Mouse (Mus musculus) heart, embryonic 10.5 days (tissue): ENCODE data around the gene Tspyl3. TPM values are rescaled to one million over a fixed set of nuclear protein-coding genes. Genes with fewer than 3 reads are reported as not detected.
"Not testable (repeated sequence)": the region's sequence is repeated elsewhere in the genome, so short reads cannot be mapped to it uniquely, and the experiment has no call there.

Experiments used
- DNase-seq: peaks from one replicate; pipeline ENCODE4 v3.0.0-alpha.2; 2017; ENCODE audit warnings: low spot score
- H3K27ac ChIP-seq: fragments of 300-500 bp; sonication (generic); 2 replicates; pipeline ENCODE4 v1.5.1; 2016; ENCODE audit warnings: mild to moderate bottlenecking
- H3K27me3 ChIP-seq: fragments of 300-500 bp; sonication (generic); 2 replicates; pipeline ENCODE4 v1.6.1; 2016; ENCODE audit warnings: mild to moderate bottlenecking; ENCODE audit not compliant: poor library complexity, insufficient read depth, severe bottlenecking
- H3K36me3 ChIP-seq: fragments of 300-500 bp; sonication (generic); 2 replicates; pipeline ENCODE4 v1.6.1; 2016; ENCODE audit warnings: mild to moderate bottlenecking, moderate library complexity
- H3K4me1 ChIP-seq: fragments of 300-500 bp; sonication (generic); 2 replicates; pipeline ENCODE4 v1.6.1; 2016; ENCODE audit warnings: mild to moderate bottlenecking
- H3K4me3 ChIP-seq: fragments of 300-500 bp; sonication (generic); 2 replicates; pipeline ENCODE4 v1.5.1; 2016; ENCODE audit warnings: mild to moderate bottlenecking, moderate library complexity
- H3K9me3 ChIP-seq: fragments of 300-500 bp; sonication (generic); 2 replicates; pipeline ENCODE4 v1.6.1; 2016; ENCODE audit warnings: mild to moderate bottlenecking, moderate library complexity
- WGBS: fragments of 180-500 bp; shearing (Covaris S2); methylation state at CpG from one replicate; pipeline ENCODE4 v1.1.7; 2016; 5-methylcytosine and 5-hydroxymethylcytosine counted together
- polyA plus RNA-seq: library from polyadenylated mRNA; unstranded; fragments of >200 nt; fragmentation: Nextera tagmentation; extraction: Ambion mirVana; gene quantifications from 2 replicates; pipeline ENCODE4 v1.2.1, GENCODE M21; 2016

Tspyl3 gene
- polyA plus RNA-seq, result 7.7 and 8.8 TPM in 2 replicates

DNA sequence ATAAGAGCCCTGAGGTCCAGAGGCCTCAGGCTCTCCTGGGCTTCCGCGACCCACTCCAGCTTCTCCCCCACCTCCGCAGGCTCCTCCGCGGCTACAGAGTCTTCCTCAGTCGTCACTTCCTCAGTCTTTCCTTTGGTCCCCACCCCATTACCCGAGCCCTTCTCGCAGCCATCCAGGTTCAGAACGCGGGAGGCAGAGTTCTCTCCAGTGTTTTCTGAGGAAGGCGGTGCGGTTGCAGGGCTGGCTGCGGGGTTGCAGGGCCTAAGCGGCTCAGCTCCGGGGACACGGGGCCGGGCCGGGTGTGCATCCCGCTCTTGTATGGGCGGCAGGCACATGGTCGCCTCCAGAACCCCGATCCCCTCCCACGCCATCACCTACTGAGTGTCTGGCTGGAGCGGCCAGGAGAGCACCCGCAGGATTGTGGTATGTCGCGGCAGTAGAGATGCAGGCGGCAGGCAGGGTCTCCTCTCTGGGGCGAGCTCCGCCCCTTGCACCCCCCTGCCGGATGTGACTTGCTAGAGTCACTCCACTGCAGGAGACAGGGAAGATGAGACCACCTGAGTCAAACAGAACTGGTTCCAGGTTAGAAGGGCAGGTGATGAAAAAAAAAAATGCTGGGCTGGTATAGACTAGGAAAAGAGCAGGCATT, at the start of gene Tspyl3:
Tspyl3 (minus strand) TSS at position 496 of the 649 bp plus-strand sequence.
- DNase-seq, result no peak
- WGBS, result 1% methylated on average over 31 of the region's 31 CpGs
- no peaks in the 10 kb centered on the region for H3K27me3 ChIP-seq

DNA sequence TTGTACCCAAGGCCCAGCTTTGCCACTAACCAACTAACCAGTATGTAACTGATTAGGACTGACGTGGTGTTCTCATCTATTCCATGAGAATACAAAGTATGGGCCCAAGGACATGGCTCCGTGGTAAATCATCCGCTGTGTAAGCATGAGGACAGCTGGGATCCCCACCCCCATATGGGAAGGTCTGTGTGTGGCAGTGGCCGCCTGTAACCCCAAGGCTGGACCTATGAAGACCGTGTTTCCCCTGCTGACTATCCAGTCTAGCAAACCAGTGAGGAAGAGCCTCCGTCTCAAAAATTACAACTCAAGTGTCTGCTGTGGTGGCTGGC, 49.6 kb upstream of the Tspyl3 start:
- Histone ChIP-seq H3K27ac (peak overlapping the region; percentile 1; the same call in 1 of the 2 replicates), H3K4me1 (peaks cover 10% of the 10 kb centered on the region), H3K27me3 (no peaks in the 10 kb centered on the region), H3K9me3 (no peaks in the 10 kb centered on the region), H3K36me3 (no peaks in the 10 kb centered on the region), H3K4me3 (no peak overlapping the region)
- 77% methylated on average over 6 of the region's 6 CpGs for WGBS
- DNase-seq, result no peak

More for the DNA sequence above, at the start of gene Tspyl3:
- H3K36me3 ChIP-seq, result peaks cover 26% of the 10 kb centered on the region
- H3K4me3 ChIP-seq, result peak within 1 kb of the TSS; percentile 69
- H3K4me1 ChIP-seq, result peaks cover 26% of the 10 kb centered on the region
- no peaks in the 10 kb centered on the region for H3K9me3 ChIP-seq
- H3K27ac ChIP-seq, result peak within 1 kb of the TSS; percentile 88

DNA sequence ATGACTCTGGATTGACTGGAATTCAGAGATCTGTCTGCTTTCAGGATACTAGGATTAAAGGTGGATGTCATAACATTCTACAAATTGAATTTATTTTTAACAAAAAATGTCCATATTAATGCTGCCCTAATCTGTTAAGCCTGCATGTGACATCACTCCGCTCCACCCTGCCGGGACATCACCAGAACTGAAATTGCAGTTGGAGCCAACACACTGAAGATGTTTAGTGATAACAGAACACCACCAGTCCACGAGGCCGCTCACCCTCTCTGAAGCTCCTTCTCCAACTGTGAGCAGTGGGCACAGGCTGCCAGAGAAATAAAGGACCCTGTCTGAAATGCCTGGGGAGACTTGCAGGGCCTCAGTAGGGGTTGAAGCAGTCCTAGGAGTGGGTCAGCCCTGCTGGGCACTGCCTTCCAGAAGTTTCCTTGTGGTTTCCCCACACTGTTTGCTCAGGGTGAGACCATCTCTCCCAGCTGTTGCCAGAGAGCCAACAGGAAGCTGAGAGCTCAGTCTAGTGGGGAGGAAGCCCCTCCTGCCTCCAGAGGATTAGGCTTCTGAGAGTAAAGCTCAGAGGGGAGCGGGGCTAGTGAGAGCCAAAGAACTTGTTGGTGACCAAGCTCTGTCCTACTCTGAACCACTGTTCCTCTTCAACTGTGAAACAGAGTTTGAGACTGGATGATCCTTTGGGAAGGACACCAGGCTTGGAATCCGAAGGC, 49.1 kb upstream of the Tspyl3 start:
- WGBS, result 66% methylated on average over 6 of the region's 6 CpGs
- H3K27me3 ChIP-seq, DNase-seq, H3K36me3 ChIP-seq, H3K4me3 ChIP-seq, H3K9me3 ChIP-seq: not testable (repeated sequence)
- Histone ChIP-seq H3K27ac (peak overlapping the region; percentile 1; the same call in 1 of the 2 replicates), H3K4me1 (peaks cover 13% of the 10 kb centered on the region)

DNA sequence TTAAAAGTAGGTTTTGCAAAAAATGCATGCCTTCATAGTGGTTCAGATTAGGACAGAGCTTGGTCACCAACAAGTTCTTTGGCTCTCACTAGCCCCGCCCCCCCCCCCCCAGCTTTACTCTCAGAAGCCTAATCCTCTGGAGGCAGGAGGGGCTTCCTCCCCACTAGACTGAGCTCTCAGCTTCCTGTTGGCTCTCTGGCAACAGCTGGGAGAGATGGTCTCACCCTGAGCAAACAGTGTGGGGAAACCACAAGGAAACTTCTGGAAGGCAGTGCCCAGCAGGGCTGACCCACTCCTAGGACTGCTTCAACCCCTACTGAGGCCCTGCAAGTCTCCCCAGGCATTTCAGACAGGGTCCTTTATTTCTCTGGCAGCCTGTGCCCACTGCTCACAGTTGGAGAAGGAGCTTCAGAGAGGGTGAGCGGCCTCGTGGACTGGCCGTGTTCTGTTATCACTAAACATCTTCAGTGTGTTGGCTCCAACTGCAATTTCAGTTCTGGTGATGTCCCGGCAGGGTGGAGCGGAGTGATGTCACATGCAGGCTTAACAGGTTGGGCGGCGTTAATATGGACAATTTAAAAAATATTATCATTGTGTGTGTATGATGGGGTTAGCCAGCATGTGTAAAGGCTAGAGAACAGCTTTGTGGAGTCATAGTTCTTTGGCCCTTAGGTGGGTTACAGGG, 45.1 kb upstream of the Tspyl3 start:
- 62% methylated on average over 8 of the region's 8 CpGs for whole genome bisulfite sequencing
- H3K27ac ChIP-seq, result not testable (repeated sequence)

DNA sequence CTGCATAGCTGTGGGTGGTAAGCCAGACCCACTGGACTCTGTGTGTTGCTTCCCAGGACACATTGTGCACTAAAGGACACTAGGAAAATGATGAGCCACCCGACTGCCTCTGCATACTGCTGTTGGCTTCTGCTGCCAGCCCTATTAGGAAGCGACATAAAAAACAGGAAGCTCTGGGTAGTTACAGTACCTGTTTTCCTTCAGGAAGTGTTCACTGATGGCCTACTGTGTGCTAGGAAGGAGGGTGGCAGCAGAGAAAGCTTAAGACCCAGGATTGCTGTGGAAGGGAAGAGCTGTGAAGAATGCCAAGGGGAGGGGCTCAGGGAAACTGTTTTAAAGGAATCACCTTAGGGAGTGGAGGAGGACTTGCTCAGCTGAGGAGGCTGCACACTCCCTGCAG, 42.1 kb upstream of the Tspyl3 start:
- Histone ChIP-seq H3K9me3 (no peaks in the 10 kb centered on the region), H3K4me3 (no peak overlapping the region), H3K4me1 (peaks cover 6% of the 10 kb centered on the region), H3K27me3 (no peaks in the 10 kb centered on the region), H3K27ac (no peak overlapping the region), H3K36me3 (peaks cover 46% of the 10 kb centered on the region)
- 76% methylated on average over 2 of the region's 2 CpGs for WGBS
- no peak for DNase-seq

More for the DNA sequence above, 45.1 kb upstream of the Tspyl3 start:
- DNase-seq, H3K9me3 ChIP-seq, H3K27me3 ChIP-seq, H3K4me3 ChIP-seq: not testable (repeated sequence)
- H3K4me1 ChIP-seq, result peaks cover 13% of the 10 kb centered on the region
- peaks cover 17% of the 10 kb centered on the region for H3K36me3 ChIP-seq

DNA sequence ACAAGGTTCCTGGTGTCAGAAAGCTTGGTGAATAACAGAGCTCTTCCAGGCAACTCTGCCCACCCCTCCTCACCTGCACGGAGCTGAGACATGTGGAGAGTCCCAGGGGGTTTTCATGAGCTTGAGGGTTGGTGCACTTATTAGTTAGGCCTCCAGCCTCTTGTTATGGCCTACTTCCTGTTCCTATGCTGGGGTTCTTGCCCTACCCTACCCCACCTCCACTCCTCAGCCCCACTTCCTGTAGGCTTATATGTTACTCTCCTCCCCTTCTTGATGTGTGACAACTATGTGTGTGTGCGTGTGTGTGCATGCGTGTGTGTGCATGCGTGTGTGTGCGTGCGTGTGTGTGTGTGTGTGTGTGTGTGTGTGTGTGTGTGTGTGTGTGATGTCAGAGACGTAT, 37.8 kb upstream of the Tspyl3 start:
- H3K36me3 ChIP-seq, result peaks cover 59% of the 10 kb centered on the region
- H3K27ac ChIP-seq, result no peak overlapping the region
- H3K27me3 ChIP-seq, result no peaks in the 10 kb centered on the region
- WGBS, result 80% methylated on average over 6 of the region's 7 CpGs
- H3K4me3 ChIP-seq, result no peak overlapping the region
- H3K4me1 ChIP-seq, result peaks cover 28% of the 10 kb centered on the region
- DNase-seq, result no peak
- H3K9me3 ChIP-seq, result no peaks in the 10 kb centered on the region

DNA sequence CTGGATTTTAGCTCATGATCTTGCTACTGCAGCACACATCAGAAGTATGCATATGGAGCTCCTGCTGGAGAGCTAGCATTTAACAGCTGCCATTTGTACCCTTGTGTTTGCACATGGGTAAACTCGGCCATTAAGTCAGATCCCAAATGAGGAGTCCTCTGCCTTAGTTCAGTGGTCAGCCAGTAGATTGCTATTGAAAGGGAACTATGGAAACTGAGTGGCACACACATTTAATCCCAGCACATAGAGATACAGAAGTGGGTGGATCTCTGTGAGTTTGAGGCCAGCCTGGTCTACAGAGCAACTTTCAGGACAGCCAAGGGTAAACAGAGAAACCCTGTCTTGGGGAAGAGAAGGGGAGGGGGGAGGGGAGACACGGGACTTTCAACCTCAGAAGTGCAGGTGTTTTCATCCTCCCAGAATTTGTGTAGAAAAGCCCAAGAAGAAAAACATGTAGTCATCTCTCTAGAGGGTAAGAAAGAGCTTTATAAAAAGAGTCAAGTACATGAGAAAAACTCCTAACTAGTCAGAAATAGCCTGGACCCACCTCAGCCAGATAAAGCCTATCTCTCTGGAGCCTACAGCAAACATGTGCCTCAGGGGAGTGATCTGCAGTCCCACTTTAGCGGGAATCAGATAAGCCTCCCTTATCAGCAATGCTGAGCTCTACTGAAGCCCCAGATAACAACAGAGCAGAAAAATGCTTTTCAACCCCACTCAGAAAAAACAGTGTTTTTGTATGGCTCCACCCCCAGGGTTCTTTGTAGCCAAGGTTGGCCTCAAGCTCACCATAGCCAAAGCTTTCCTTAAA, 34.8 kb upstream of the Tspyl3 start:
- peaks cover 41% of the 10 kb centered on the region for H3K36me3 ChIP-seq

DNA sequence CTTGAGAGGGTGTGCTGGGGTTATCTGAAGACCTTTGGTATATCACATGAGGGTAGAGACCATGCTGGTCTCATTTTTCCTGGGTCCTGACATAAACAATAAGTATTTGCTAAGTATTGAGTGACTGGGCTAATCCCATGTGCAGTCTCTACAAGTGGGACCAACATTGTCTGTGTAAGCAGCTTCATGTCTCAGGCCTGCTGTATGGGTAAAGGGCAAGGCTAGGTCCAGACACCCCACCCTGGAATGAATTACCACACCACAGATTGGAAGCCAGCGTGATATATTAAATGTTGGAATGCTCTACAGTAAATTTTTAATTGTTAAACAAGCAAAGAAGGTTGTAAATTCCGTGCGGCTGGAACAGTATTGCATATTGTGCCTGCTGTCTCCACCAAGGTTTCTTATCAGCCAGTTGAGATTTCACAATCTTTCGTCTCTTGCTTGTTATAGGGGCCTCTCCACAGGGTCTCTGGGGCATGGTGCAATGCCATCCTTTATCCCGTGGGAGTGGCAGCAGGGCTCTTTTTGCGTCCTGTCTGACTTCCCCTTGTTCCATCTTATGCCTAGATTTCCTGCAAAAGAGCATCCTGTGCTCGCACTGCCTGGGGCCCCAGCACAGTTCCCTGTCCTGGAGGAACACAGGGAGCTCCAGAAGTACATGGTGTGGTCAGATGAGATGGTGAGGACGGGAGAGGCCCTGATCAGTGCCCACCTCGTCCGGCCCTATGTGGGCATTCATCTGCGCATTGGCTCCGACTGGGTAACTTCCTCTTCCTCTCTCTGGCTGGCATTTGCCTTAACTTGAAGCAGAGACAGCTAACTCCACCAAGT, 34.0 kb upstream of the Tspyl3 start:
- Histone ChIP-seq H3K4me1 (peaks cover 28% of the 10 kb centered on the region), H3K36me3 (peaks cover 41% of the 10 kb centered on the region), H3K27me3 (no peaks in the 10 kb centered on the region), H3K4me3 (no peak overlapping the region), H3K9me3 (no peaks in the 10 kb centered on the region), H3K27ac (no peak overlapping the region)
- no peak for DNase-seq
- WGBS, result 56% methylated on average over 12 of the region's 12 CpGs

More for the DNA sequence above, 34.8 kb upstream of the Tspyl3 start:
- peaks cover 28% of the 10 kb centered on the region for H3K4me1 ChIP-seq
- no peak overlapping the region for H3K4me3 ChIP-seq
- no peaks in the 10 kb centered on the region for H3K27me3 ChIP-seq
- DNase-seq, result no peak
- WGBS, result 28% methylated on average over 3 of the region's 3 CpGs
- no peak overlapping the region for H3K27ac ChIP-seq
- H3K9me3 ChIP-seq, result no peaks in the 10 kb centered on the region

DNA sequence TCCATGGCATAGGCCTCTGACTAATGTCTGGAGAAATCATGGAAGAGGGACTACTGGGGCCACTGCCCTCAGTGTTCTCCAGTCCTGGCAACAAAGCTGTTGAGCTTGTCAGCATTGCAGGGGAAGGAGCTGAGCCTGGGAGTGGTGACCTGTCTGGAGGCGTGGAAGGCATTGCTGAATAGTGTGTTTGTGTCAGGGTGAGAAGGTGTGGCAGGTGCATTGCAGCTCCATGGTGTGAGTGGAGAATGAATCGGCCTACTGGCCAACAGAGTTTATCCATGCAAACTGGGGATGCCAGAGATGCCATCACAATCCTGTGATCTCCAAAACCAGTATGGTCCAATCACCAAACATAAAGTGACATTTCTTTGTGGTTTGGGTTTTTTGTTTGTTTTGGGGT, 31.4 kb upstream of the Tspyl3 start:
- H3K4me1 ChIP-seq, result peaks cover 28% of the 10 kb centered on the region
- WGBS, result 79% methylated on average over 2 of the region's 2 CpGs
- no peaks in the 10 kb centered on the region for H3K9me3 ChIP-seq
- DNase-seq, result no peak
- H3K36me3 ChIP-seq, result peaks cover 34% of the 10 kb centered on the region
- no peaks in the 10 kb centered on the region for H3K27me3 ChIP-seq
- H3K27ac ChIP-seq, result no peak overlapping the region
- H3K4me3 ChIP-seq, result no peak overlapping the region

DNA sequence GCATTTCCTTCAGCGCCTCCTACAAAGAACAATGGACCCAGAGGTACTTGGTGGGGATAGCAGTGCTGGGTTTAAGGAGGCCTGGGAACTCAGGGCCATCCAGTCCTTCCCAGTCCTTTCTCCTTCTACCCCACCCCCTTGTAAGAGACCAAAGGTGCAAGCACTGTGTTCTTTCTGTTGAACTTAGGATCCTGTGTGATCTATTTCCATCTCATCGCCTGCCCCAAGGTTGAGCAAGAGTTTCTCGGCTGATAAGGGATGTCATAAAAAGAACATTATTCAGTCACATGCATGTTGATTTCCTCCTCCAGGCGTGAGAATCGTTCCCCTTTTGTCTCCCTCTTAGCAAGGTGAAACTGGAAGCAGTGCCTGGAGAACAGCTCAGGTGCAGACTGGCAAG, 24.5 kb upstream of the Tspyl3 start:
- 87% methylated on average over 5 of the region's 5 CpGs for WGBS
- Histone ChIP-seq H3K9me3 (no peaks in the 10 kb centered on the region), H3K36me3 (peaks cover 76% of the 10 kb centered on the region), H3K27ac (no peak overlapping the region), H3K27me3 (no peaks in the 10 kb centered on the region), H3K4me1 (no peaks in the 10 kb centered on the region), H3K4me3 (no peak overlapping the region)
- DNase-seq, result no peak

DNA sequence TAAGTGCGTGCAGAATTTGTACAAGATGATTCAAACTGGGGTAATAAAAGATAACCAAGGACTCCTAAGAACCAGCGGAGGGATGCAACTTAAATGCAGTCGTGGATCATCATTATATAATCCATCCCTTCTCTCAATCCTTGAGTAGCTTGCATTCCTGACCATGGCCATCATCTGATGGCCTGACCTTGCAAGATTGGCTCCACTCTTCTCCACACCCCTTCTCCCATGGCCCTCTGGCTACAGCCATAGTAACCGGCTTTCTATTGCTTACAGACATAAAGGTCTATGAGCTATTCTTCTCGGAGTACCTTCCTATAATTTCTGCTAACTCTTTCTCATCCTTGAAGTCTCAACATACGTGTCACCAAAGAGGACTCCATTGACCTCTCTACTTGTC, 16.9 kb upstream of the Tspyl3 start:
- peak overlapping the region; percentile 79 for H3K4me3 ChIP-seq
- no peaks in the 10 kb centered on the region for H3K27me3 ChIP-seq
- H3K27ac ChIP-seq, result peak overlapping the region; percentile 95; the same call in 1 of the 2 replicates
- peaks cover 39% of the 10 kb centered on the region for H3K4me1 ChIP-seq
- no peak for DNase-seq
- H3K9me3 ChIP-seq, result no peaks in the 10 kb centered on the region
- H3K36me3 ChIP-seq, result peaks cover 27% of the 10 kb centered on the region; the same call in 1 of the 2 replicates
- WGBS, result 69% methylated on average over 6 of the region's 6 CpGs
